Mouse (Mus musculus): ENCODE data around the gene Plxnc1. TPM values are rescaled to one million over a fixed set of nuclear protein-coding genes. Genes with fewer than 3 reads are reported as not detected.

Gene Plxnc1
- total RNA-seq, 1 experiment, result 1.1 TPM

DNA sequence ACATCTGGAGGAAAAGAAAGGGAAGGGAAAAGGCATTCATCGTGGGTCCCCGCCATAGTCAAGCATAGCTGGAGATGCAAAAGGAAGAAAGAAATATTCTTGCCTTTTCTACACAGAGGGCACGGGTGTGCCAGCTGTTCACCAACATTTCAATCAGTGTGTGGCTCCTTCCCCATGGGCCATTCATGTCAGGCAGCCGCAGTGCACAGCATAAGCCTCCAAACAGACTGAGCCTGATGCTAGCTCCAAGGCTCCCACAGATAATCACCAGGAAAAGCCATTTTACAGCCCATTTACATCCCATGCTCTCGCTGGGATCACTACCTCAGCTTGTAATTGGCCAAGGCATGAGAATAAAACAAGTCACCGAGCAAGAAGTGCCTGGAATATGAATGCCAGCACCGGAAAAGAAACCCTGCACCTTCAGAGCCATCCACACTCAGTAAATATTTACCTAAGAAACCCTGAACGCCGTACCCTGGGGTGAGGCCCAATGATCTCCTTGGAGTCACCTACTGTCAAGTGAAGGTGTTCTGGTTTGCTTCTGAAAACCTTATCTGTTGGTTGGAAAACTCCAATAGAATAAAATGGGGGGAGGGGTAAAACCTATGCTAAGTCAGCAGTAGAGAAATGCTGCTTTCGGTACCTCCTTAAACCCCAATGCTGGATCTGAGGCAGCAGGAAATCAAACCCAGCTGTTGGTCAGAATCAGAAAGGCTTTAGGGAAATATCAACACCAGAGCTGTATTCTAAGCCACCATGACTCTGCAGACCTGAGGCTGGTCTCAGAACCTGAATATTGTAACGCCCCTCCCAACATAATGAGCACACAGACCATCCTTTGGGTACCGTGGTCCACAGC, 77.4 kb downstream of the Plxnc1 start:
- in situ Hi-C loops (cut with MboI; ENCODE audit: low sequenced_read_pairs in 2 of 2, unreplicated experiment in 2 of 2), result no loop called here
- TF ChIP-seq ZNF384 (IDR thresholded peaks at IDR 0.05; ENCODE audit: low read depth, low read length), result no peak
- no peak for TF ChIP-seq ZC3H11A (IDR thresholded peaks at IDR 0.05; ENCODE audit: borderline replicate concordance, low read depth, low read length)
- no peak for TF ChIP-seq HCFC1 (IDR thresholded peaks at IDR 0.05; ENCODE audit: borderline replicate concordance, insufficient read depth, low read length)
- TF ChIP-seq CHD2 (IDR thresholded peaks at IDR 0.05; ENCODE audit: low read depth, low read length), result no peak
- TF ChIP-seq MAFK (IDR thresholded peaks at IDR 0.05; ENCODE audit: insufficient read depth, low read depth, low read length), result no peak
- Histone ChIP-seq H3K9me3 (ENCODE audit: control insufficient read depth, insufficient read depth, low read depth, low read length) (no peaks in the 10 kb centered on the region), H3K9ac (ENCODE audit: insufficient read depth, low read depth, low read length, poor library complexity, severe bottlenecking) (no peak overlapping the region), H3K36me3 (ENCODE audit: control insufficient read depth, insufficient read depth, low read length, poor library complexity, severe bottlenecking) (no peaks in the 10 kb centered on the region), H3K27ac (ENCODE audit: insufficient read depth, low read depth, low read length, poor library complexity, severe bottlenecking) (no peak overlapping the region), H3K4me3 (ENCODE audit: insufficient read depth in 1 of 2, low read depth in 1 of 2, low read length in 2 of 2, poor library complexity in 1 of 2, severe bottlenecking in 1 of 2) (no peak overlapping the region), H3K4me1 (ENCODE audit: control insufficient read depth in 2 of 2, insufficient read depth in 2 of 2, low read length in 2 of 2, poor library complexity in 1 of 2) (peaks cover 0 to 2% of the 10 kb centered on the region in 2 experiments; a peak in 1 of 4 replicates)
- no peak for DNase-seq (ENCODE audit: low read depth, low spot score)

DNA sequence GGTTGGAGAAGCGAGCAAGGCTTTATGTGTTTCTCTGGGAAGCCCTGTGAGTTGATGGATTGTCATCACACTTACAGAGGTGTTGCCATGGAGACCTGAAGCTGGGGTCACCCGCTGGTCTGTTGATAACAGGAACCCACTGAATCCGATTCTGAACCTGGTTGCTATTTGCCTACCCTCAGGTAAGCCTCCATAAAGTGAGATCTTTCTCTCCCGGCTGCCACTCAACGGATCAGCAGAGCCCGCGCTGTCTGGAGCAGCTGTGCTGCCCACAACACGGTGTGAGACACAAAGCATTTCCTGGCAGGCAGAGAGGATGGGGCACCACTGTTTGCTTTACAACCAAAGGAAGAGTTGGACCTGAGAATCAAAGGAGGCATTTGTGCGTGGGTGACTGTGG, 79.4 kb downstream of the Plxnc1 start:
- DNase-seq (ENCODE audit: low read depth, low spot score), result no peak
- no peak for TF ChIP-seq ZNF384 (IDR thresholded peaks at IDR 0.05; ENCODE audit: low read depth, low read length)
- TF ChIP-seq CHD2 (IDR thresholded peaks at IDR 0.05; ENCODE audit: low read depth, low read length), result no peak
- TF ChIP-seq HCFC1 (IDR thresholded peaks at IDR 0.05; ENCODE audit: borderline replicate concordance, insufficient read depth, low read length), result no peak
- H3K9ac ChIP-seq (ENCODE audit: insufficient read depth, low read depth, low read length, poor library complexity, severe bottlenecking), result no peak overlapping the region
- no peaks in the 10 kb centered on the region for H3K36me3 ChIP-seq (ENCODE audit: control insufficient read depth, insufficient read depth, low read length, poor library complexity, severe bottlenecking)
- H3K27ac ChIP-seq (ENCODE audit: insufficient read depth, low read depth, low read length, poor library complexity, severe bottlenecking), result no peak overlapping the region
- in situ Hi-C loops (cut with MboI; ENCODE audit: low sequenced_read_pairs in 2 of 2, unreplicated experiment in 2 of 2), result no loop called here
- no peaks in the 10 kb centered on the region for H3K4me1 ChIP-seq (ENCODE audit: control insufficient read depth in 2 of 2, insufficient read depth in 2 of 2, low read length in 2 of 2, poor library complexity in 1 of 2)
- H3K4me3 ChIP-seq (ENCODE audit: insufficient read depth in 1 of 2, low read depth in 1 of 2, low read length in 2 of 2, poor library complexity in 1 of 2, severe bottlenecking in 1 of 2), result no peak overlapping the region
- H3K9me3 ChIP-seq (ENCODE audit: control insufficient read depth, insufficient read depth, low read depth, low read length), result no peaks in the 10 kb centered on the region

GRCm38 (mm10) chr10:94864199-94864928, 80.3 kb downstream of the Plxnc1 start:
- H3K4me3 ChIP-seq (ENCODE audit: insufficient read depth in 1 of 2, low read depth in 1 of 2, low read length in 2 of 2, poor library complexity in 1 of 2, severe bottlenecking in 1 of 2), result no peak overlapping the region
- H3K9me3 ChIP-seq (ENCODE audit: control insufficient read depth, insufficient read depth, low read depth, low read length), result no peaks in the 10 kb centered on the region
- no peak overlapping the region for H3K27ac ChIP-seq (ENCODE audit: insufficient read depth, low read depth, low read length, poor library complexity, severe bottlenecking)
- H3K36me3 ChIP-seq (ENCODE audit: control insufficient read depth, insufficient read depth, low read length, poor library complexity, severe bottlenecking), result no peaks in the 10 kb centered on the region
- no peak overlapping the region for H3K9ac ChIP-seq (ENCODE audit: insufficient read depth, low read depth, low read length, poor library complexity, severe bottlenecking)
- in situ Hi-C loops (cut with MboI; ENCODE audit: low sequenced_read_pairs in 2 of 2, unreplicated experiment in 2 of 2), result no loop called here
- no peak for DNase-seq (ENCODE audit: low read depth, low spot score)
- no peak for TF ChIP-seq ZC3H11A (IDR thresholded peaks at IDR 0.05; ENCODE audit: borderline replicate concordance, low read depth, low read length)
- TF ChIP-seq HCFC1 (IDR thresholded peaks at IDR 0.05; ENCODE audit: borderline replicate concordance, insufficient read depth, low read length), result no peak
- TF ChIP-seq MAFK (IDR thresholded peaks at IDR 0.05; ENCODE audit: insufficient read depth, low read depth, low read length), result no peak
- TF ChIP-seq CHD2 (IDR thresholded peaks at IDR 0.05; ENCODE audit: low read depth, low read length), result no peak
- no peak for TF ChIP-seq ZNF384 (IDR thresholded peaks at IDR 0.05; ENCODE audit: low read depth, low read length)
- no peaks in the 10 kb centered on the region for H3K4me1 ChIP-seq (ENCODE audit: control insufficient read depth in 2 of 2, insufficient read depth in 2 of 2, low read length in 2 of 2, poor library complexity in 1 of 2)

DNA sequence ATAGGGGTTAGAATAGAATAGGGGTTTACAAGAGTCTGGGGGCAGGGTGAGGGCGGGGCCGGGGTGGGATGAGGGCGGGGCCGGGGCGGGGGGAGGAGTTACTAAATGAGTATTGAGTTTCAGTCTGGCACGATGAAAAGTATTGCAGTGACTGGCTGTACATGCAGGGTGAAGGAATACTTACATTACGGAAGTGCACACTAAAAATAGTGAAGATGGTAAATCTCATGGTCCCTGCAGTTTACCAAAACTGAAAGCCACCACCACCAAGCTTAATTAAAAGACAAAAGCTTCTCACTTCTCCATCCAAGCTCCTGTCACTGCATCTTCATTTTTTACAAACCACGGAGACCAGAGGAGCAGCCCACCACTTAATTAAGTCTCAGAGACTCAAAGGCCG, 81.4 kb downstream of the Plxnc1 start:
- no peak for DNase-seq (ENCODE audit: low read depth, low spot score)
- TF ChIP-seq ZNF384 (IDR thresholded peaks at IDR 0.05; ENCODE audit: low read depth, low read length) (no peak), MAFK (IDR thresholded peaks at IDR 0.05; ENCODE audit: insufficient read depth, low read depth, low read length) (no peak), HCFC1 (IDR thresholded peaks at IDR 0.05; ENCODE audit: borderline replicate concordance, insufficient read depth, low read length) (no peak), CHD2 (IDR thresholded peaks at IDR 0.05; ENCODE audit: low read depth, low read length) (no peak), ZC3H11A (IDR thresholded peaks at IDR 0.05; ENCODE audit: borderline replicate concordance, low read depth, low read length) (no peak)
- in situ Hi-C loops (cut with MboI; ENCODE audit: low sequenced_read_pairs in 2 of 2, unreplicated experiment in 2 of 2), result no loop called here

More for the DNA sequence above, 81.4 kb downstream of the Plxnc1 start:
- no peaks in the 10 kb centered on the region for H3K9me3 ChIP-seq (ENCODE audit: control insufficient read depth, insufficient read depth, low read depth, low read length)
- H3K4me3 ChIP-seq (ENCODE audit: insufficient read depth in 1 of 2, low read depth in 1 of 2, low read length in 2 of 2, poor library complexity in 1 of 2, severe bottlenecking in 1 of 2), result no peak overlapping the region
- no peaks in the 10 kb centered on the region for H3K36me3 ChIP-seq (ENCODE audit: control insufficient read depth, insufficient read depth, low read length, poor library complexity, severe bottlenecking)
- no peaks in the 10 kb centered on the region for H3K4me1 ChIP-seq (ENCODE audit: control insufficient read depth in 2 of 2, insufficient read depth in 2 of 2, low read length in 2 of 2, poor library complexity in 1 of 2)
- H3K27ac ChIP-seq (ENCODE audit: insufficient read depth, low read depth, low read length, poor library complexity, severe bottlenecking), result no peak overlapping the region
- H3K9ac ChIP-seq (ENCODE audit: insufficient read depth, low read depth, low read length, poor library complexity, severe bottlenecking), result no peak overlapping the region
